Mouse (Mus musculus): Measurements from ENCODE around the gene 6030452D12Rik.

The 6030452D12Rik gene

DNA sequence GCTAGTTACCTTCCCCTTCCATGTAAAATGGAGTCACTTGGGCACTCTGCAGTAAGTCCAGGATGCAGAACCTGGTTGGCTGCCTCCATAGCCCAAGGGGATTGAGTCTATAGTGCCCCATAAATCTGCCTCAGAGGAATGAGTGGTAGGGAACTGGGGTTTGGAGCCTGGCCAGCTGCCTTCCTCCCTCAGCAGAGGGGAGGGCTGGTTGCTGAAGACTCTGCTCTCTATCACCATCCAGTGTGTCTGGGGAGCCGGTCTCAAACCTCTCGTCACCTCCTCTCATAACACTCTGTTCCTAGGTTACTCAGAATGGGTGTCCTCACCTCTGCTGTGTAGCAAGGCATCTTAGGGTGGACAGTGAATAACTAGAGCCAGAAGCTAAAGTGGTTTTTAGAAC, 16.3 kb downstream of the 6030452D12Rik start:
- DNase-seq (ENCODE audit: low spot score): no peak

DNA sequence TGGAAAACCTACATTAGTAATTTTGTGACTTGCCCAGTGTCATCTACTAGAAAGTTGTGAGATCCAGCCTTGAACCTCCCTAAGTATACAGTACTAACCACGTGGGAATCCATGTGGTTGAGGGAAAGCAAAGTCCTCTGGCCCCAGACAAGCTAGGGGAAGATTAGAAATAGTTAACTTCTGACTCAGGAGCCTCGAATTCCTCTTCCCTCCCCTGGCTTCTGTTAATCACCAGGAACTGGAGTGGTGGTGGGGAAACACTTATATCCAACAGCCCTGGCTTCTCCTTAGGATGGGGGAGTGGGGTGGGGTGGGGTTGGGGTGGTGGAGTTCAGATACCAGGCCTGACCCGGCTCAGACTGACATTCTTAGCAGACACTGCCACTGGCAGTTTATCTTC, 18.4 kb downstream of the 6030452D12Rik start:
- no peak for DNase-seq (ENCODE audit: low spot score)

DNA sequence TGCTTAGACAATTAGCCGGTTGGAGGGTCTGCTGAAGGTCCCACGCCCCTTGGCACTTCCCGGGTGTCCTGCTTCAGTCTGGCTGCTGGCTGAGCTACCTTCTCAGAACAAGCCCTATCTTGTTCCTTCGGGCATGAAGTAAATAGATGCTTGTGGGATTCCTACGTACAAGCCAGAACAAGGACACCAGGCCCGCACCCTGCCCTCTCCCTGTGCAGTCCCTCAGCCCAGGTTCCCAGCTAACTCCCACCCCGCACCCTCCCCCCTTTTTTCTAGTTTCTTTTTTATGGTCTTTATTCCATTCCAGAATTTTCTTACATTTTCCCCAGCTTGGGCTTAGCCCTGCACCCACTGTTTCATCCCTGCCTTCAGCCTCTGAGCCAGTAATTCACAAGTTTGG, 20.3 kb downstream of the 6030452D12Rik start:
- no peak for DNase-seq (ENCODE audit: low spot score)

DNA sequence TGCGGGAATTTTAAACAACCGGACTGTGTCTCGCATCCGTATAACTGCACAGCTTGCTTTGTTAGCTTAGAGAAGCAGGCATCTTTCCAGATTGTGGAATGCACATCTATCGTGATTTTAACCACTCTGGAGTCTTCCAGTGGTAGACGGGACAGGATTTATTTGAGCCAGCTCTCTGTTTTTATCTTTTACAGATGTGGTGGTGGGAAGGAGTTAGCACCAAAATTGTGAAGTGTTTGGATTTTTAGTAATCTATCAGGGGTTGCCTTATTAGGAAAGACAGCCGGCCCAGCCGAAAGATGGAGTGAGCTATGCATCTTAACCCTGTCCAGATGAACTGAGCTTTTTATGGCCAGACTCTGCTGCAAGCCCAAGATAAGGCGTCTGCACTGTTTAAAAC, 21.5 kb downstream of the 6030452D12Rik start:
- DNase-seq (ENCODE audit: low spot score): no peak

DNA sequence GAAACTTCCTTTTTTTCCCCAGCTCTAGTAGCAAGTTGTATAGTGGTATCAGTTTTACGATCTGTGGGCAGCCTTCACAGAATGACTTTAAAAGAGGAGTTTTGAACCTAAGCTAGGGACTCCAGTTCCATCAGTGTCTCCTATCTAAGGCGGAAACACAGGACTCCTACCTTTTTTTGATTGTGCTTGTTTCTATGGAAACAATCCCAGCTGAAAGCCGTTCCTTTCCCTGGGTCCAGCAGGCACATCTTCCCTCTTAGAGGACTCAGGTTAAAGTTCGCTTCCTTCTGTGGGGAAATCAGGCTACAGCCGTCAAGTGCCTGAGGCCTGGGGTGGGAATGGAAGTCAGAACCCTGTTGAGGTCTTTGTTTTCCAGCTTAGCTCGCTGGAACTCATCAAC, 26.4 kb downstream of the 6030452D12Rik start:
- no peak for DNase-seq (ENCODE audit: low spot score)

DNA sequence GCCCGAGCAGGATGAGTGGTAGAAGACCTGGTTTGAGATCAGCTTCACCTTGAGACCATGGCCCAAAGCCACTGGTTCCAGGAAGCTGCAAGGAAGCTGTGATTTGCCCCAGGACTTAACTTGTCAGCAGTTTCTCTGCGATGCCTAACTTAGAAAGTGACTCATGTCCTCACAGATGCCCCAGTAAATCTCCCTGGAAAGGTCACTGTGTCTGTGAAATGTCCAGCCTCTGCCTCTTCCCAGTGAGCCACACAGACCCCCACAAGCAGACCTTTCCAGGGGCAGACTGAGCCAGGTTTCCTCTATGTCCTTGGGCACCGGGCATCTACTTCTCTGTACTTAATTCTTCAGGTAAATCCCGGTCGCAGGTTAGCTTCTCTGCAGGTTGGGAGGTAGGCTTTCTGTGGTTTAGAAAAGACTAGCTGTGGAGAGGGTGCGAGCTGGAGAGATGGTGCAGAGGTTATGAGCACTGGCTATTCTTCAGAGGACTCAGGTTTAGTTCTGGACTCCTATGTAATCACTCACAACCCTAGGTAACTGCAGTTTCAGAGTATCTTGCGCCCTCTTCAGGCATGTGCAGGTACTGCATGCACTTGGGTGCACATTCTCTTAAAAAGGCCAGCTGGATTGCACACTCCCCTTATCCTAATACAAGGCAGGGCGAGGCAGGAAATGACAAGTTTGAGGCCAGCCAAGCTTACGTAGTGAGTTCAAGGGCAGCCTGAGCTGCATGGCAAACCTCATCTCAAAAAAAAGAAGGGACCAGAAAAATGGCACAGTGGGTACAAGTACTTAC, 27.1 kb downstream of the 6030452D12Rik start:
- DNase-seq (ENCODE audit: low spot score): no peak

DNA sequence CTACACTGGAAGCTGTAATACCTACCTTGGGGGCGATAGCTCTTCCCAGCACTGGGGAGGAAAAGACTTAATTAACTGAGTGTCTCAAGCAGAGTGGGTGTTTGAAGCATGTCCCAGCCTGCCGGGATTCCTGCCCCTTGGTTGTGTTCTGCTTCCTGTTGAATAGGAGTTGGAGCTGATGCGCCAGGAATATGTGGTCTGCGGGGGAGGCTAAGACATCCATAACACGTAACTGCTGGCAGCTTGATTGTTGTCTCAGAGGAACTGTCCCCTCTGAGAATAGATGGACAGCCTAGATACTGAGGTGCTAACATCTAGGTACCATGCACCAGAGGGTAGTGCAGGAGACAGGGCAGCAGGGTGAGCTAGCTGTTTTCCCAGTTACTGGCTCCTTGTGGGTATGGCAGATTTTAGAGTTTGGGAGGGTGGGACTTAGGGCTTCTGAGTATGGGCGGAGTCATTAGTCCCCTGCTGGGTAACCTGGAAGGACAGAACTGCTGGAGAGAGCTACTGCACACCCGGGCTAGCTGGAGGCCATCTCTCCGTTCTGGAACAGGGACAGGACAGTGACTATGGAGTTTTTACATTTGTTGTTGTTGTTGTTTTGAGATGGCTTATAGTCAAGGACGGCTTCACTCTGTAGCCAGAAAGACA, 28.4 kb downstream of the 6030452D12Rik start:
- DNase-seq (ENCODE audit: low spot score): no peak

DNA sequence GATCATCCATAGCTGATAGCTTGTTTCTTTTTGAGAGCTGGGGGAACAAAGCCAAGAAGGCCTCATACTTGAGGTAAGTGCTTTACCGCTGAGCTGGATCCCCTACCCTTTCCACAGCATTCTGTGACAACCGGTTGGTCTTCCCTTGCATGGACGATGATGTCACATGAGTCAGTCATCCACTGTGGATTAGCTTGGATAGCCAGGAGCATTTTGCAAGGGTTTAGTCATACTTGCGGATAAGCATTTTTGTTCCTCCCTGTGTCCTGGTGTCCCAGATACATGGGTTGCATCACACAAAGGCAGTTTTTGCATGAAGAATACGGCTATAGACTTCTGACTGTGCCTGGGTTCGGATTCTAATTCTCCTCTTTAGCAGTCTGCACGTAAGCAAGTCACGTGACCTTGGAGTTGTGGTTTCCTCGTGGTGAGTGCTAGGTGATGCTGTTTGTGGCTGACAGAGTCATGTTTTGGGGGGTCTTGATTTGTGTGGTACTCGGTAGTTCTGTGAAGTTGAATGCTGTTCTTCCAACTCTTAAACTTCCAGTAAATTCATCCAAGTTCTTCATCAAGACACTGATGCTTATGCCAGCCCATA, 29.7 kb downstream of the 6030452D12Rik start:
- DNase-seq (ENCODE audit: low spot score): no peak

DNA sequence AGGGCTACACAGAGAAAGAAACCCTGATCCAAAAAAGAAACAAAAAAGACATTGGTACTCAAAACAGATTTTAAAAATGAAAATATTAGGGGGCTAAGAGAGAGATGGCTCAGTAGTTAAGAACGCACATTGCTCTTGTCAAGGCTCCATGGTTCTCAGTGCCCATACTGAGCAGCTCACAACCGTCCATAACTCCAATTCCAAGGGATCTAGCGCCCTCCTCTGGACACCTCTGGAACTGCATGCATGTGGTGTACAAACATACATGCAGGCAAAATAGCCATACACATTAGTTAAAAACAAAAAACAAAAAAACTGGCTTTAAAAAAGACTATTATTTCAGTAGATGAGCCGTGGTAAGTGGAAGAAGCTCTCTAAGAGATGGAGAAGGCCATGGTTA, 30.2 kb downstream of the 6030452D12Rik start:
- DNase-seq (ENCODE audit: low spot score): no peak

DNA sequence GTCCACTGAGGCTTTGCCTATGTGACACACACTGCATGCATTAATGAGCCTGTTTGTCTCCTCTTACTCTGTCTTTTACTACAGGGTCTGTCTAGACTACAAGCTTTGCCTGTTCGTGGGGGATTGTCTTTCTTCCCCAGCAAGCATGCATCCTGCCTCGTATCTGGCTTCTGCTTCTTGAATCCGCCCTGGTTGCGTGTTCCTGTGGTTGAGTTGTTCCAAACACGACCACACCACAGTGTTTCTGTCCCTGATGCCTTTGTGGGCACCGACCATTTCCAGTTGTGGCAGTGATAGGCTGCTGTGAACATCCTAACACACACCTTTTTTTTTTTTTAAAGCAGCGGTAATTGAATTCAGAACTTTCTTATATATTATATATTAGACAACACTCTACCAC, 33.4 kb downstream of the 6030452D12Rik start:
- no peak for DNase-seq (ENCODE audit: low spot score)

DNA sequence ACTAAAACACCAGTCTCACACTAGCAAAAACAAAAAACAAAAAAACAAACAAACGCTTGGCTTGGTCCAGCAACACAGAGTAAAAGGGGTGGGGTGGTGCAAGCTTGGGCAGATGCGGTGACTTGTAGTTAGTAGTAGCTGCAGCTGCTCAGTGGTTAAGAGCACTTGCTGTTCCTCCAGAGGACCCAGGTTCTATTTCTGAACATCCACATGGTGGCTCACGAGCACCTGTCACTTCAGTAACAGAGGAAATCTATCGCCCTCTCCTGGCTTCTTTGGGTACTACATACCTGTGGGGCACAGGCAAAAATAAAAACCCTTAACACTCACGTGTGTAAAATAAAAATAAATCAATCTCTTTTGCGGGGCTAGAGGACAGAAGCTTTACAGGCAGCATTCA, 34.1 kb downstream of the 6030452D12Rik start:
- no peak for DNase-seq (ENCODE audit: low spot score)

DNA sequence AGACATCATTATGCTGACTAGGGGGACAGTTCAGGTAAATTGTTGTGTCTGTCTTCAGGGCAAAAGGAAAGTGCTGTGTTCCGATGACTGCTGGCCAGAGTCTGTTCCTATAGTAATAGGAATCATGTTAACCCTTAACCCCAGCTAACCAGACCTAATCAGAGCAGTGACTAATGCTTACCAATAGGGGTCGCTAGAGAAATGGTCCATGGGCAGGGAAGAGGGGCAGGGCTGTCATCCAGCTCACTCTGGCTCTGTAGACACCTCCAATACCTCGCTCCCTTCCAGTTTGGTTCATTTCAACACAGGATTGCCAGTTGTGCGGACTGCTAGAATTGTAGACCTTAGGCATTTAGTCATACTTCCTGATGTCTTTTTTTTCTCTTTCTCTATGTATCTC, 35.1 kb downstream of the 6030452D12Rik start:
- DNase-seq (ENCODE audit: low spot score): no peak

DNA sequence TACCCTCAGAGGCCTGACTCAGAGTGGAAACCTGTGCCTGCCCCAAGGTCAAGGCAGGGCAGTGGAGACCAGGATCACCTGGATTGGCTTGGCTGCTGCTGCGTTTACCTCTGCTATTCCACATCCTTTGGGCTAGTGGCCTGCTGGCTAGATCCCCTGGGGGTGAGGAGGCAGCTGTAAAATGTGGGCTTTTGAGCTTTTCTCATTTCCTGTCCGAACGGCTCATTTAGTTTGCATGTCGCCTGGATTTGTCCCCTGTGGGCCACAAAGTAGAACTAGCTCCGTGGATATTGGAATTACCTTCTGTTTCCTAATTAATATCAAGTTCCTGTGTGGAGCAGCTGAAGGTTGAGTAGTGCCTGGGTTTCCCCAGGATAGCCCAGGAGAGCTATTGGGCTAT, 38.9 kb downstream of the 6030452D12Rik start:
- no peak for DNase-seq (ENCODE audit: low spot score)

DNA sequence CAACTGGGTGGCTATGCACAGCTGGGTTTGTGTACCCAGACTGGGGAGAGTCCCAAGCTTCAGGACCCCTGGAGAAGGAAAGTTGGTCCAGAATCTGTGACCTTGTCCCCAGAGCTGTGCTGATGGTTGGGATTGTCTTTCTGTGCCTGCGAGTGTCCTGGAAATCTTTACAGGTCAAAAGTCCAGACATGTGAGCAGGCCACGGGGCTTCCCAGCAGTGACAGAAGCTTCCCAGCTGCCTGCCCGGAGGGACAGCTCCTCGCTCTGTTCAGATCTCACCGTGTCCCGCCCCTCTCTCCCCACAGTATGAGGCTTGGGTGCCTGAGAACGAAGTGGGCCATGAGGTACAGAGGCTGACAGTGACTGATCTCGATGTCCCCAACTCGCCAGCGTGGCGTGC, 40.7 kb downstream of the 6030452D12Rik start:
- no peak for DNase-seq (ENCODE audit: low spot score)

DNA sequence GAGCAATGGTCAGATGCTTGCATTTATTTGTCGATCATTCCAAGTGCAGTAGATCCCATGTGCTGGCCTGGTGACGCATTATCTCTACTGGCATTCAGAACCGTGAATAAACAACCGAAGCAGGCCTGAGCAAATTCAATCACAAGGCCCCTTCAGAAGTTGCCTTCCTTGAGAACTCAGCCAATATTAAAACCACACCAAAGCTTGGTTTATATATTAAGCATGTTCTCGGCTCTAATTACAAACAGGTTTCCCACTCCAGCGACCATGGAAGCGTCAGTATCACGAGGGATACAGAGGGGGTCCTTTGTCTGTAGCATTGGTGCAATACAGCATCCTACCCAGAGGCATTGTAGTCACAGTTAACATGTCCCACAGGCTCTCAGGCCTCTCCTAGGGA, 42.7 kb downstream of the 6030452D12Rik start:
- DNase-seq (ENCODE audit: low spot score): no peak

DNA sequence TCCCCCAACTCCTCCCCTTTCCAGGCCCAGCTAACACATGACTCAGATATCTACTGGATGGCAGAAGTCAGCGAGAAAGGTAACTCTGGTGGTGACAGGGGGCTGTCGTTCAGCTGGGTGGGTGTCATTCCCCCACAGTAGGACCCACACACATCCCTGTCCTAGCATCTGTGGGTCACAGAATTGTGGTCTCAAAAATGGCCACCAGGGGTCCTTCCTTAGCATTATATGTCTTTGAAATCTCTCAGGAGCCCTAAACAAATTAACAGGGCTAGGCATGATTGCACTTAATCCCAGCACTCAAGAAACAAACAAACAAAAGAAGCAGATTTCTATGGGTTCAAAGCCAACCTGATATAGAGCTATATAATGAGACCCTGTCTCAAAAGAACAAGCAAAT, 44.8 kb downstream of the 6030452D12Rik start:
- no peak for DNase-seq (ENCODE audit: low spot score)

DNA sequence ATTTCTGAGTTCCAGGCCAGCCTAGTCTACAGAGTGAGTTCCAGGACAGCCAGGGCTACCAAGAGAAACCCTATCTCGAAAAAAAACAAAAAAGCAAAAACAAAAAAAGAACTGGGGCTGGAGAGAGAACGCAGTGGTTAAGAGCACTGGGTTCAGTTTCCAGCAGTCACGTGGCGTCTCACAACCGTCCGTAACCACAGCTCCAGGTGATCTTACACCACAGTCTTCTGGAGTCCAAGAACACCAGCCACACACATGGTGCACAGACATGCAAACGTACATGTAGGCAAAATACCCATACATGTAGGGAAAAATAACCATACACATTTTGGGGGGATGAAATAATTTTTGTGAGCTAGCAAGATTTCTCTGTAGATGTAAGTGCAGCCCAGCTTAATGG, 46.4 kb downstream of the 6030452D12Rik start:
- no peak for DNase-seq (ENCODE audit: low spot score)

DNA sequence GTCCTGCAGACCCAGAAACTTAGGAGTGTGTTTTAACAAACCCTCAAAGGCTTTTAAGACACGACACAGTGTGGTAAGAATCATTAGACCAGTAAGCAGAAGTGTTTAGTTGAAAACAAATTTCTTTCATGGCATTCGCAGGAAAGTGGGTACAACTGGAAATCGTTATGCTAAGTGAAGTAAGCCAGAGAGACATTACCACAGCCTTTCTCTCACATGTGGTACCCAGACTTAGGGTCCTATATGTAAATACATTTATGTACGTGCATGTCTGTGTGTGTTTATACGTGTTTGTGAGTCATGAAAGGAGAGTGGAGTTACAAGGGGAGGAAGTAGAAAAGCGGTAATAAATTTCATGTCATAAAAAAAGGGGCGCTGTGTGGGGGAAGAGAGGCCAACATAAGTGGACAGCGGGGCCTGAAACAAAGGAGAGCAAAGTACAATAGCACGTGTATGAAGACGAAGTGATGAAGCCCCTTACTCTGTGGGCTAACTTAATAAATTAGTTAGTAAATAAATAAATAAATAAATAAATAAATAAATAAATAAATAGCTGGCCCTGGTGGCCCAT, 48.1 kb downstream of the 6030452D12Rik start:
- DNase-seq (ENCODE audit: low spot score): no peak

DNA sequence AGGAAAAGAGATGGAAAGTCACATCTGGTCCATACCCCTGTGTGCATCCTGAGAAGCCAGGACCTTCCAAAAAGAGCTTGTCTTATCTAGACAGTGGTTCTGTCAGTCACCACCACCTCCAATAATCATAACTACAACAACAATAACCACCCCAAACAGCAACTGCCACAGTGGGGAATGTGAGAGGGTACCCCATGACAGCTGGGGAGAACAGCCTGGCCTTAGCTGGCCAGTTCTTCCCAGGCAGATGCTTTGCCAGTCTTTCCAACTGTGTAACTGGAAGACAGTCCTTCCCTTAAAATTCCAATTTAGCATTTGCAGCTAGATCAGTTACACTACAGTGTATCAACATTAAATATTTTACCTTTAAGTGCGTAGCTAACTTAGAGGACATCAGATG, 50.6 kb downstream of the 6030452D12Rik start:
- no peak for DNase-seq (ENCODE audit: low spot score)

DNA sequence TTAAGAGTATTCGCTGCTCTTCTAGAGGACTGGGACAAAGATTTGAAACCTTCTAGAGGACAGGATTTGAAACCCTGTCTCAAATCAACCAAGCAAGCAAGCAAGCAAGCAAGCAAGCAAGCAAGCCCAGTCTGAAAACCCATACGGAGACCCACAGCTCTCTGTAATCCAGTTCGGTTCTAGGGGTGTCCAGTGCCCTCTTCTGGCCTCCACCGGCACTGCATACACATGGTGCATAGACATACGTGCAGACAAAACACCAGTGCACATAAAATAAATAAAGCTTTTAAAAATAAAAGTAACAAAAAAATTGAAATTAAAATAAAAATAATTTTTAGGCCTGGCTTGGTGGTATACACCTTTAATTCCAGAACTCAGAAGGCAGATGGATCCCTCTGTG, 53.7 kb downstream of the 6030452D12Rik start:
- DNase-seq (ENCODE audit: low spot score): no peak

DNA sequence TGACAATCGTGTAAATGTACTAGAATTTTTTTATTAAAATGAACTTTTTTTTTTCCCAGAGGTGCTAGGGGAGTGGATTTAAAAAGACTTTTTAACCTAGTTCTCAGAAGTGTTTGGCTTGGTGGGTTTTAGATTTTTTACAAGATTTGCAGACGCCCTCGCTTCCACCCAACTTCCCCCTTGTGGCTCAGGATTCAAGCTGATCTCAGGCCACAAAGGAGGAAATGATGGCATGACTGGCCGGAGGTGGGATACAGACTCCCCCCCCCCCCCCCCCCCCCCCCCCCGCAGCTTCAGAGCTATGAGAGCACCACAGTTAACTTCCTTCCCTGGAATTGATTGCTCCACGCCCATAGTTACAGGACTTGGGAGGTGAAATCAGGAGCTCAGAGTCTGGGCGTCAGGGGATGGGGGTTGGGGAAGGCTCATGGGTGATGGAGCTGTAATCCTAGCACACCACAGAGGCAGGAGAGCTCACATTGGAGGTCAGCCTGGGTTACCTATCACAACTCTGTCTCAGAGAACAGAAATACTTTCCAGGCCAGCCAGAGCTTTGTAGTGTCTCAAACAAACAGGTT, 55.8 kb downstream of the 6030452D12Rik start:
- no peak for DNase-seq (ENCODE audit: low spot score)
